Mouse (Mus musculus) C2C12 (cell line): Measurements from ENCODE around the gene 4833439L19Rik. TPM values are rescaled to one million over a fixed set of nuclear protein-coding genes. Genes with fewer than 3 reads are reported as not detected.

ENCODE experiments used
- H3K27me3 ChIP-seq: one replicate; pipeline ENCODE4 v1.6.1; 2011; ENCODE audit not compliant: control insufficient read depth, insufficient read depth, insufficient read length
- H3K36me3 ChIP-seq: one replicate; pipeline ENCODE4 v1.6.1; 2011; ENCODE audit not compliant: control insufficient read depth, insufficient read depth
- H3K4me3 ChIP-seq: one replicate; pipeline ENCODE4 v1.5.1; 2011; ENCODE audit warnings: mild to moderate bottlenecking, control low read depth; ENCODE audit not compliant: poor library complexity, insufficient read depth, severe bottlenecking
- H3K79me2 ChIP-seq: one replicate; pipeline ENCODE4 v1.6.1; 2011; ENCODE audit not compliant: control insufficient read depth, insufficient read depth
- H3K79me3 ChIP-seq: one replicate; pipeline ENCODE4 v1.6.1; 2011; ENCODE audit warnings: low read depth, control low read depth
- H3ac ChIP-seq: one replicate; pipeline ENCODE3; 2011; ENCODE audit warnings: low read depth; ENCODE audit not compliant: control insufficient read depth, insufficient read length
- CEBPB ChIP-seq: IDR thresholded peaks from one replicate; pipeline ENCODE4 v1.6.1; 2011; ENCODE audit warnings: low read depth, mild to moderate bottlenecking, control low read depth, moderate library complexity
- CTCF ChIP-seq: IDR thresholded peaks from one replicate; pipeline ENCODE4 v1.5.1; 2011; ENCODE audit not compliant: control insufficient read depth, insufficient read depth, insufficient read length
- FOSL1 ChIP-seq: IDR thresholded peaks from one replicate; pipeline ENCODE4 v1.8.0; 2011; ENCODE audit warnings: mild to moderate bottlenecking, low read length; ENCODE audit not compliant: poor library complexity, insufficient read depth, severe bottlenecking
- MAX ChIP-seq: IDR thresholded peaks from one replicate; pipeline ENCODE4 v1.6.1; 2011; ENCODE audit warnings: mild to moderate bottlenecking, control low read depth
- MYOD1 ChIP-seq: IDR thresholded peaks from one replicate; pipeline ENCODE4 v1.6.1; 2011; ENCODE audit warnings: low read depth; ENCODE audit not compliant: control insufficient read depth, insufficient read length
- MYOG ChIP-seq: IDR thresholded peaks from one replicate; pipeline ENCODE4 v1.6.1; 2011; ENCODE audit not compliant: control insufficient read depth, insufficient read length; ENCODE audit errors: extremely low read depth
- USF1 ChIP-seq: IDR thresholded peaks from one replicate; pipeline ENCODE4 v1.6.1; 2011; ENCODE audit warnings: low read depth, mild to moderate bottlenecking, control low read depth, moderate library complexity
- polyA plus RNA-seq: library from polyadenylated mRNA; unstranded; fragments of >200 nt; fragmentation: generic; extraction: Trizol; gene quantifications from one replicate; pipeline ENCODE4 v1.2.1, GENCODE M21; 2012; ENCODE audit warnings: missing spikeins

4833439L19Rik gene
- polyA plus RNA-seq, 1 experiment, result 62.8 TPM

DNA sequence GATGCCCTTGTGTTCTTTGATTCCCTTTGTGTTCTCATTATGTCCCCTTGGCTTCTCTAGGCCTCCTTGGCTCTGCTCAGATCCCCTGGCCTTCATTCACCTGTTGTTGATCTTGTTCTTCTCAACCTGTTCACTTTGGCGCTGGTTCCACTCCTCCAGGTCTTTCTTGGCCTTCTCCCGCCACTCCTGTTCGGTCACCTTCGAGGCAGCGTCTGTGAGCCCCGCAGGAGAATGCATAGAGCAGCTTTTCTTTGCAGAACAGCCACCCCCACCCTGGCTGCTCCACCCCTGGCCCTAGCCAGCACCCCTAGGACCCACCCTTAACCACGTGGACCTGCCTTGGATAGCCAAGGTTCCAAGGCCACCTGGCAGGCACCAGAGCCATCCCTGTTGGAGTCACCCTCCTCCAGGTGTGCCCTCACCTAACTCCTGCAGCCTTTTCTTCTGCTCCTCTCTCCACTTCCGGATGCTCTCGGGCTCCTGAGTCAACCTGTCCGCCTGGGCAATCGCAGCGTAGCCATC, 33.4 kb upstream of the 4833439L19Rik start:
- Histone ChIP-seq H3ac (no peak overlapping the region), H3K4me3 (no peak overlapping the region), H3K36me3 (no peaks in the 10 kb centered on the region), H3K79me2 (no peaks in the 10 kb centered on the region), H3K27me3 (no peaks in the 10 kb centered on the region), H3K79me3 (no peaks in the 10 kb centered on the region)
- TF ChIP-seq CEBPB, result no peak
- no peak for TF ChIP-seq MYOG
- TF ChIP-seq FOSL1, result no peak
- no peak for TF ChIP-seq USF1
- no peak for TF ChIP-seq CTCF
- TF ChIP-seq MYOD1, result no peak
- no peak for TF ChIP-seq MAX

DNA sequence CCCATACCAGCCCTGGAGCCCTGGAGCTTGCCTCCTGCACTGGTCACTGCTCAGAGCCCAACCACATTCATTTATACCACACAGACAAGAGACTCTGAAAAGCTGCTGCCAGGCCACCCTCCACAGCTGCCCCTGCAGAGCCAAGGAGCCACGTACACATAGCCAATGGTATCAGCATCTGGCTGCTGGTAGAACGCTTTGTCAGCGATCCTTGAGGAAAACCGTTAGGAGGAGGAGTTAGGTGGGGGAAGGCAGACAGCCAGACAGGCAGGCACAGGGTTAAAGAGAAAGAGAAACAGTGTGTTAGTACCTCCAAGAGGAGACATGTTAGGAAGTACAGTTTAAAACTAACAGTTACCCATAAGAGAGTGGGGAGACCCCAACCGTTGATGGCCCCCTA, 31.6 kb upstream of the 4833439L19Rik start:
- peaks cover 15% of the 10 kb centered on the region for H3K79me2 ChIP-seq
- H3K36me3 ChIP-seq, result no peaks in the 10 kb centered on the region
- no peaks in the 10 kb centered on the region for H3K27me3 ChIP-seq
- no peaks in the 10 kb centered on the region for H3K79me3 ChIP-seq
- no peak overlapping the region for H3K4me3 ChIP-seq
- no peak for TF ChIP-seq MYOD1
- no peak for TF ChIP-seq MAX
- TF ChIP-seq CEBPB, result no peak
- no peak for TF ChIP-seq USF1
- no peak for TF ChIP-seq CTCF
- TF ChIP-seq MYOG, result no peak
- no peak for TF ChIP-seq FOSL1
- H3ac ChIP-seq, result no peak overlapping the region

DNA sequence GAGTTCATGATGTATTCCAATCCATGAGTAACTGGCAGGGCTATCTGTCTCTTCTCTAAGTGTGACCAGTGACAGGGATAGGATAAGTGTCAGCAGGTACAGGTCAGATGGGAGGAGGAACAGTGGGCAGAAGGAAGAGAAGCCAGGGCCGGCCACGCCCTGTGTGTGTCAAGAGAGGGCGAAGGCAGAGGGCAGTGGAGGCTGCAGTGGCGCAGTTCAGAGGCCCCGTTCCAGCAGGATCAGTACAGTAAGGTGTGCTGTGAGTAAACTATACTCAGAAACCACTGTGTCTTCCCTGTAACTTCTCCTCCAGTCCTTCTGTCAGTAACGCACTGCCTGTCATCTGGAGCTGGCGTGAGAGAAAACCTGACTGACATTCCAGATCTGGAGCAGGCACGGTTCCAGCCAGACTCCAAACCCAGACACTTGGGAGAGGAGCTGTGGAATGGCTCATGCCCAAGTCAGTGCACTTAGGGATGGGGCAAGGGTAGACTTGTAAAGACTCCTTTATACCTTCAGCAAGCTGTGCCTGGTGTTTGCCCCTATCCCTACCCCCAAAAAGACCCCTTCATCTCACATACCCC, 31.0 kb upstream of the 4833439L19Rik start:
- Histone ChIP-seq H3K27me3 (no peaks in the 10 kb centered on the region), H3K79me2 (peaks cover 22% of the 10 kb centered on the region), H3K36me3 (no peaks in the 10 kb centered on the region), H3K79me3 (no peaks in the 10 kb centered on the region), H3ac (no peak overlapping the region), H3K4me3 (no peak overlapping the region)
- TF ChIP-seq USF1 (no peak), CTCF (no peak), MAX (no peak), MYOG (no peak), MYOD1 (no peak), CEBPB (no peak), FOSL1 (no peak)

DNA sequence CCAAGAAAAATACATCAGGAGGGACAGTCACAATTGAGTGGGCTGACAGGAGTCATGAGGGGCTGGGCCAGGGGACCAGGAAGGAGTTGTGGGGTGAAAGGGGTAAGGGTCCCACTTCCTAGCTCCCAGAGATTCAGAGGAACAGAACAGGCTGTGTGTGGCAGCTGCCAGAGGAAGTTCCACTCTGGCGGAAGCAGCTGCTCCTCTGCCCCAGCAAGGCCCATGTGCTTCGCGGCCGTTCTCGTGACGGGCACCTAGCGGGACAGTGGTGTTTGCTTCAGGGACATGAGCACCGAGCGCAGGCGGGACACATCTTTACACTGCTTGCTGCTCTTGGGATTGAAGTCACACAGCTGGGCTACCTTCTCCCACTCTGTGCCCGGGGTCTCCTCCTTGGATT, 28.4 kb upstream of the 4833439L19Rik start:
- Histone ChIP-seq H3ac (no peak overlapping the region), H3K36me3 (peaks cover 2% of the 10 kb centered on the region), H3K4me3 (no peak overlapping the region), H3K27me3 (no peaks in the 10 kb centered on the region), H3K79me2 (peaks cover 46% of the 10 kb centered on the region), H3K79me3 (peaks cover 18% of the 10 kb centered on the region)
- no peak for TF ChIP-seq MYOD1
- no peak for TF ChIP-seq USF1
- TF ChIP-seq MYOG, result no peak
- TF ChIP-seq FOSL1, result no peak
- no peak for TF ChIP-seq CTCF
- no peak for TF ChIP-seq CEBPB
- no peak for TF ChIP-seq MAX

DNA sequence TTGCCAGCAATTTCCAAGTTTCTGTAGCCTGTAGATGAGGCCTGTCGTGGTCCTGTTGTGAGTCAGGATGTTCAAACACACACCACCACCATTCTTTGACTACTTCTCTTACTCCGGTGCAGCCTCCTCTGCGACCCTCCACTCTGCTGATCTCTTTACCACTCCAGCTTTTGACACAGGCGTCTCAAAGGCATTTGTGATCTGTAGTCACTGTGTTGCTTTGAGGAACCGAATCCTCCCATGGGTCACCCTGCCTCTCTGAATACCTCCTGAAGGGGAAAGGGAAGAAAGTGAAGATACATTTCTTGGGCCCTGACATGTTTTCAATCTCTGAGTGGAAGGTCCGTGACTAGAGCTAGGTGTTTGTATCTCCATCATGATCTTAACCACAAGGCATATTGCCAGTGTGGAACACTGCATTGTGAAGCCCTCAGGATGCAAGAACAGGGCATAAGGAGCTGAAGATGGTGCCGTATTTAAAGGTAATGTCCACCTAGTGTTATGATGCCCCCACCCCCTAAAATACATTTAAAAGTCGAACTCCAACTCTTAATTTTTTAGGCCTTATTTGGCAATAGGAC, 26.6 kb upstream of the 4833439L19Rik start:
- peaks cover 19% of the 10 kb centered on the region for H3K36me3 ChIP-seq
- H3K4me3 ChIP-seq, result no peak overlapping the region
- no peaks in the 10 kb centered on the region for H3K27me3 ChIP-seq
- TF ChIP-seq MYOG, result no peak
- no peak for TF ChIP-seq MAX
- no peak for TF ChIP-seq USF1
- TF ChIP-seq CTCF, result no peak
- TF ChIP-seq CEBPB, result no peak
- no peak for TF ChIP-seq MYOD1
- no peak for TF ChIP-seq FOSL1
- H3K79me3 ChIP-seq, result peaks cover 21% of the 10 kb centered on the region
- H3ac ChIP-seq, result no peak overlapping the region
- peaks cover 64% of the 10 kb centered on the region for H3K79me2 ChIP-seq
